13 mouse cellular contexts compared by ENCODE assay signal in genomic region chr2:70642971-70643565, GRCm38 (mm10). TPM values are rescaled to one million over a fixed set of nuclear protein-coding genes. Genes with fewer than 3 reads are reported as not detected.
A peak's percentile ranks its signal among the peaks of the same experiment; 100 is the strongest.
DNase-seq lines count a peak whose midpoint lies in the region; ATAC-seq and TF ChIP-seq lines count a peak whose summit lies in the region.
"Had no signal": no experiment of that assay in that cellular context is flagged by ENCODE, and none has a peak within 500 bp of the region (broad histone marks: within the 10 kb centered on the region; RNA-seq: fewer than 3 reads in every experiment).

No protein-coding gene starts in this region.

- no peaks in the 10 kb centered on the region for H3K36me3 ChIP-seq in forebrain, embryonic 12.5 days (replicated peaks)
- no peaks in the 10 kb centered on the region for H3K36me3 ChIP-seq in forebrain, postnatal 0 days (ENCODE audit: insufficient read depth)
- H3K36me3 ChIP-seq in kidney, embryonic 15.5 days = no peaks in the 10 kb centered on the region
- H3K36me3 ChIP-seq: embryonic facial prominence, embryonic 15.5 days; liver, embryonic 15.5 days; stomach, embryonic 15.5 days had no signal

- H3K9me3 ChIP-seq in forebrain, embryonic 12.5 days = no peaks in the 10 kb centered on the region
- H3K9me3 ChIP-seq in forebrain, postnatal 0 days (ENCODE audit: low read length) = no peaks in the 10 kb centered on the region
- H3K9me3 ChIP-seq in kidney, embryonic 15.5 days (replicated peaks) = no peaks in the 10 kb centered on the region
- H3K9me3 ChIP-seq: embryonic facial prominence, embryonic 15.5 days; liver, embryonic 15.5 days; stomach, embryonic 15.5 days had no signal

- WGBS in forebrain, embryonic 12.5 days = 49% methylated on average over 16 of the region's 16 CpGs
- WGBS in forebrain, postnatal 0 days = 30% methylated on average over 16 of the region's 16 CpGs
- 44% methylated on average over 16 of the region's 16 CpGs for WGBS in kidney, embryonic 15.5 days

- DNase-seq in forebrain, postnatal 0 days = no peak
- peak; percentile 9 for DNase-seq in kidney, adult 18-20 months
- peak; percentile 8 for DNase-seq in brain, adult 2 months (ENCODE audit: low read depth, low spot score)
- DNase-seq in kidney, postnatal 36 days = peak; percentile 10 to 29
- DNase-seq in left cerebral cortex, postnatal 10 days (ENCODE audit: extremely low spot score in 1 of 2, low spot score in 2 of 2) = no peak
- no peak for DNase-seq in frontal cortex, postnatal 36 days (ENCODE audit: low spot score in 2 of 2)
- DNase-seq: cerebellum, adult 18-20 months had no signal

- no peaks in the 10 kb centered on the region; the same call in 1 of the 2 replicates for H3K4me1 ChIP-seq in forebrain, embryonic 12.5 days
- no peaks in the 10 kb centered on the region; the same call in 1 of the 2 replicates for H3K4me1 ChIP-seq in forebrain, postnatal 0 days (ENCODE audit: insufficient read depth)
- H3K4me1 ChIP-seq in kidney, embryonic 15.5 days = no peaks in the 10 kb centered on the region
- H3K4me1 ChIP-seq: embryonic facial prominence, embryonic 15.5 days; liver, embryonic 15.5 days; stomach, embryonic 15.5 days had no signal

- ATAC-seq in forebrain, embryonic 12.5 days (ENCODE audit: low FRiP score) = no peak
- ATAC-seq in forebrain, postnatal 0 days = no peak
- ATAC-seq in kidney, embryonic 15.5 days (replicated peaks; ENCODE audit: low FRiP score) = no peak
- ATAC-seq: inflammation-experienced regulatory T-cells, adult 6 months had no signal

- H3K4me2 ChIP-seq in forebrain, embryonic 12.5 days = no peak overlapping the region
- H3K4me2 ChIP-seq in forebrain, postnatal 0 days (ENCODE audit: low read depth) = no peak overlapping the region
- no peak overlapping the region for H3K4me2 ChIP-seq in kidney, embryonic 15.5 days
- H3K4me2 ChIP-seq: embryonic facial prominence, embryonic 15.5 days; liver, embryonic 15.5 days; stomach, embryonic 15.5 days had no signal

- no peak overlapping the region for H3K9ac ChIP-seq in forebrain, embryonic 12.5 days
- H3K9ac ChIP-seq in forebrain, postnatal 0 days = no peak overlapping the region
- H3K9ac ChIP-seq in kidney, embryonic 15.5 days = no peak overlapping the region
- H3K9ac ChIP-seq: embryonic facial prominence, embryonic 15.5 days; liver, embryonic 15.5 days; stomach, embryonic 15.5 days had no signal

- TF ChIP-seq CTCF in forebrain, postnatal 0 days (IDR thresholded peaks at IDR 0.05; ENCODE audit: low read depth) = no peak

- H3K27ac ChIP-seq in forebrain, embryonic 12.5 days = 0 out of 2 replicates have a peak overlapping the region, but pooled peaks have one; percentile 2
- H3K27ac ChIP-seq in forebrain, postnatal 0 days (ENCODE audit: low read depth, low read length) = no peak overlapping the region
- no peak overlapping the region for H3K27ac ChIP-seq in kidney, embryonic 15.5 days
- H3K27ac ChIP-seq: embryonic facial prominence, embryonic 15.5 days; liver, embryonic 15.5 days; stomach, embryonic 15.5 days had no signal

- intact Hi-C loops in left cerebral cortex, postnatal 10 days (cut with DNase I) = no loop called here

- H3K4me3 ChIP-seq in forebrain, embryonic 12.5 days (replicated peaks) = no peak overlapping the region
- H3K4me3 ChIP-seq in forebrain, postnatal 0 days (ENCODE audit: low read depth, low read length) = no peak overlapping the region
- H3K4me3 ChIP-seq in kidney, embryonic 15.5 days (replicated peaks) = no peak overlapping the region
- H3K4me3 ChIP-seq: embryonic facial prominence, embryonic 15.5 days; liver, embryonic 15.5 days; stomach, embryonic 15.5 days had no signal

- no peaks in the 10 kb centered on the region for H3K27me3 ChIP-seq in forebrain, embryonic 12.5 days
- H3K27me3 ChIP-seq in forebrain, postnatal 0 days (ENCODE audit: insufficient read depth, low read length) = no peaks in the 10 kb centered on the region
- H3K27me3 ChIP-seq in kidney, embryonic 15.5 days = no peaks in the 10 kb centered on the region
- H3K27me3 ChIP-seq: embryonic facial prominence, embryonic 15.5 days; liver, embryonic 15.5 days; stomach, embryonic 15.5 days had no signal

RNA-seq across cellular contexts. Expression of gene Gorasp2, which starts 18.3 kb away (rescaled TPM):
- 127 and 136 TPM in 2 replicates for polyA plus RNA-seq in forebrain, embryonic 12.5 days (2016; fragmentation: Nextera tagmentation; extraction: Ambion mirVana)
- 71.2 and 82.2 TPM in 2 replicates for total RNA-seq in forebrain, postnatal 0 days (2014; rRNA removed)
- polyA plus RNA-seq in forebrain, postnatal 0 days (2015; fragmentation: Nextera tagmentation; extraction: Ambion mirVana) = 165 and 166 TPM in 2 replicates
- 171 and 175 TPM in 2 replicates for polyA plus RNA-seq in kidney, embryonic 15.5 days (2015; fragmentation: Nextera tagmentation; extraction: Ambion mirVana)
- total RNA-seq in left cerebral cortex, postnatal 10 days (2021) = 100 to 1,000 TPM; 102 to 105 TPM

RNA-seq across cellular contexts. Expression of gene Gm26558, which starts 18.8 kb away (rescaled TPM):
- polyA plus RNA-seq in forebrain, embryonic 12.5 days (2016; fragmentation: Nextera tagmentation; extraction: Ambion mirVana) = 3.9 and 4.4 TPM in 2 replicates
- total RNA-seq in forebrain, postnatal 0 days (2014; rRNA removed) = 1.9 TPM in 1 of 2 replicates, not detected in the other
- 3.4 and 4.2 TPM in 2 replicates for polyA plus RNA-seq in forebrain, postnatal 0 days (2015; fragmentation: Nextera tagmentation; extraction: Ambion mirVana)
- polyA plus RNA-seq in kidney, embryonic 15.5 days (2015; fragmentation: Nextera tagmentation; extraction: Ambion mirVana) = 3.6 and 4.8 TPM in 2 replicates
- total RNA-seq in left cerebral cortex, postnatal 10 days (2021) = not detected
- polyA plus RNA-seq: inflammation-experienced regulatory T-cells, adult 6 months had no signal

Comparison
In these comparisons a context has a peak if more than half of its experiments do, and no peak if none do; other contexts are left out.
1. DNase-seq: peak in kidney, adult 18-20 months (single experiment), brain, adult 2 months (single experiment) and kidney, postnatal 36 days (2 of 2); none in forebrain, postnatal 0 days (single experiment), left cerebral cortex, postnatal 10 days (0 of 2) and frontal cortex, postnatal 36 days (0 of 2).